Mouse (Mus musculus) liver (tissue): ENCODE measurements around the gene Smug1.

Experiments
- DNase-seq: peaks from one replicate; pipeline ENCODE4 v3.0.0-alpha.2; 2020; ENCODE audit warnings: mixed read lengths

The Smug1 gene

DNA sequence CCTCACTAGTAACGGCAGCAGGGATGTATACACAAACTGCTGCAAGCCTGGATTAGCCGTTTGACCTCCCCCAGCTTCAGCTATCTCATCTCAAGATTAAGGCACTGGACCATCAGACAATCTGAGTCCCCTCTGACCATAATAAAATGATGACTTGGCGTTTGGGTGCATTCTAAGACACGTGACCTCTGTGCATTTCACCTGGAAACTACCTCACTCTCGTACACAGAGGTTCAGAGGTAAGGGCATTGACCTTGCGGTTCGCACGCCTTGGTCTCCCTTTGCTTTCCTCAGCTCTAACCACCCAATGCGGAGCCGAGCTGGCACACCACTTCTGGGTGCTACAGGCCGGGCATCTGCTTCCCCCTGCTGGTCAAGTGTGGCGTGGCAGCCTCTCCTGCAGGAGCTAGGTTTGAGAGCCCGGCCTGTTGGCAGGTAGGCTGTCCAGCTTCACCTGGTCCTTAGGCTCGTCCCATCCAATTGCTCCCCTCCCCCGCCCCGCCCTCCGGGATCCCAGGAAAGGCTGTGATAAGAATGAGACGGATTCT lies 10.1 kb upstream of the Smug1 start:
- DNase-seq: peak; percentile 87

DNA sequence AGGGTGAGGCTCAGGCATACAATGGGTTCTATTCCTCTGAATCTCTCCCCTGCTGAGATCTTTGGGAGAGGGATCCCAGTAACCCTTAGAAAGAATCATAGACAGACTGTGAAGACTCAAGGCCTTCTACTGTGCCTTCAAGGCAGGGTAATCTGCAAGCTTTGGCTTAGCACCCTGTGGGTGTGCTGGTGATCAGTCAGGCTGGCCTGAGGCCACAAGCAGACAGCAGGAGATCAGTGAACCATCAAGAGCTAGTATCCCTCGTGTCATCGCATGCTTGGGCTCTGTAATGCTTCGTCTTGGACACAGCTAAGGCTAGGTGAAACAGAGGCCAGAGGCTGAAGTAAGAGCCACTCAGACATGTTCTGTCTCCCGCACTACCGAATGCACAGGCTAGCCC lies 6.4 kb upstream of the Smug1 start:
- no peak for DNase-seq

DNA sequence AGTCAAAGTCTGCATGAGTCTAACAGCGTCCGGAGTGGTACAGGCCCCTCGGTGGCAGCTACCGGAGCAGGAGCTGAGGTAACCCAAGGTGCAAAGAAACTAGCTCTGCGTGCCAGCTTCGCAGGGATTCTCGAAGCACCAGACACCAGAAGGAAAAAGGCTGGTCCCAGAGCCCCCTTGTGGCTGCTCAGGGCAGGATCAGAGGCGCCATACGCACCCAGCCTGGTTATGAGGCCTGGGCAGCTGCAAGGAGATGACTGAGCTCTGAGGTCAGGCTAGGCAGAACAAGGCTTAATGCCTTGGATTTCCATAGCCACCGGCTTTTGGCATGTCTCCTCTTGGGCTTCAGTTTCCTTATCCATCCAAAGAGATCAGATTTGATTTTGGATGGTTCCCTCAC lies 5.6 kb upstream of the Smug1 start:
- DNase-seq: peak; percentile 61

DNA sequence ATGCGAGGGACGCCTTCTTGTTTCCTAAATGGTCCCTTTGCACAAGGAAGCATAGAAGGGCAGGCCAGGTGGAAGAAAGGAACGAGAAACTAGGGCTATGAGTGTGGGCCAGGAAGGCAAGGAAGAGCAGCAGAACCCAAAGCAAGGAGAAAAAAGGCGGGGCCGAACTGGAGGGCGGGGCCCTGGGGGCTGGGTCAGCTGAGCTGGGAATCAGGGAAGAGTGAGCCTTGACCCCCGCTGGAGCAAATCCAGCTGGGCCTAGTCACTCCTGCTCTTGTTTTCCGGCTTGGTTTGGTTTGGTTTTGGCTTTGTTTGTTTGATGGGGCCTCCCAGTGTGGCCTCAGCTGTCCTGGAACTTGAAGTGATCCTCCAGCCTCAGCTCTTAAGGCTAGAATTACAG lies 4.4 kb upstream of the Smug1 start:
- peak; percentile 34 for DNase-seq

DNA sequence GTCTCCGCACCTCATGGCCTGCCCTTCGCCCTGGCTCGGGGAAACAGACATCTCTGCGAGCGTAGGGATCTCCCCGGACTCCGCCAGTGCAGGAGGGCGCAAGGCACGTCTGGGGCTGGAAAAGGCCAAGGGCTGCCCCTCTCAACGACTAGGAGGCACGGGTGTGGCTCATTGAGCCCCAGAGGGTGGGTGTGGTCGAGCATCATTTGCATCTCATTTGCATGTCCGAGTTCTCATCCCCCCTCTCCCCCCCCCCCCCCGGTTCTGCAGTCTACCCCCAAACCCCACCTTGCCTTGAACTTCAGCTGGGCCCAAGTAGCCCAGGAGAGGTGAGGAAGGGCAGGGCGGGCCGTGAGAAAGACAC lies 3.4 kb upstream of the Smug1 start:
- DNase-seq: no peak

DNA sequence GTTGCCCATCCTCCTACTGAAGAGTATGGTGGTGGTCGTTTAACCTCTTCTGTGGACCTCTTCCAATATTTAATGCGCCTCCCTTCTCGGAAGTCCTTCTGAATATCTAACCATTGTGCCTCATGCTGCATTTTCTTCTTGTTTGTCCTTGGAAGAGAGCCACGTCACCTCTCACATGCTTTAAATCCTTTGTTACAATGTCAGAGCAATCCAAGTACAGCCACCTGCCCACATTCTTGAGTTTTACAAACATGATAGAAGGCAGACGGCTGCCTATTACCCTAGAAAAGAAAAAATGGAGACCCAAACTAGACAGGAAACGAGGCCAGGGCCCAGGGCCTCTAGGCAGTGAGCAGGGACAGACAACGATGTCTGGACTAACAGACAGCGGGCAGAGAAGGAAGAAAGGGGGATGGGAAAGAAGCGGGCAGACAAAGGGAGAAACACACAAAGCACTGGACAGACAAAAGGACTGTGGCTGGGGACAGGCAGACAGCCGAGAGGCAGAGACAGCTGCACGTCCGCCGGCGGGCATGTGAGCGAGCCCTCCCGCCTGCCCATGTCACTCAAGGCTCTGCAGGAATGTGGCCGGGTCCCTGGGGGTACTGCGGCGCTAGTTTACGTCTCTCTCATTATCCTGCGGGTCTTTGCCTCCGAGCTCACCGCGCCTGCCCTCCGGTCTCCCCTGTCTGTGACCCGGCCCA lies 2.9 kb upstream of the Smug1 start:
- no peak for DNase-seq

DNA sequence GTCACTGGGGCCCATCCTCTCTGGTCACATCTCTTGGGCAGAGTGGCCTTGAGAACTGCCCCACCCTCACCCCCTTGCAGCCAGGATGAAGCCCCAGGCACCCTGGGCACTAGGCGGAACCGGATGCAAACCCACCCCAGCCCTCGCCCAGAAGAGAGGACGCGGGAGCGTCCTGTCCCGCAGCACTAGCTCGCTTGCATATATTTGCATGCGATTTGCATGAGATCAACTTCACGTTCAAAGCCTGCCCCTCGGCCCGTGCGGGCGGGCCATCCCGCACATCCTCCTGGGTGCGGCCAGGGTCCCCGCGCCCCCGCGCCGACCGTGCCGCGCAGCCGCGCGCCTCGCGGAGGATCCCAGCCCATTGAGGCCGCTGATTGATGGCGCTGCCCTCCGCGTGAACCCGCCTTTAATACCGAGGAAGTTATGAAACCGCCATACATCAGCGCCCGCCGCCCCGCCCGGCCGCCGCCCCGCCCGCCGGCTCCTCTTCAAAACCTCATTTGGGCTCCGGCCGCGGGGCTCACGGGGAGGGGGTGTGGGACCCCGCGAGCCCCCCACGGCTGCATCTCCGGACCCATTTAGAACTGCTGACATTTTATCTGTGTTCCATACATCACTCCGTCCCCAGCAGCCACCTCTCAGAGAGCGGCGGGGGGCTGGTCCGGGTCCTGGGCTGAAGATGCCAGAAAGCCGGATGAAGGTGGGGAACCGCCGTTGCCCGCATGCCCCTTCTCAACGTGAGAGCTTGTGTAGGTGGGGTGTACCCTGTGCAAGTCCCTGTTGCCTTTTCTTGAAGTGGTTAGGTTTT lies 2.1 kb upstream of the Smug1 start:
- DNase-seq: peak; percentile 56

DNA sequence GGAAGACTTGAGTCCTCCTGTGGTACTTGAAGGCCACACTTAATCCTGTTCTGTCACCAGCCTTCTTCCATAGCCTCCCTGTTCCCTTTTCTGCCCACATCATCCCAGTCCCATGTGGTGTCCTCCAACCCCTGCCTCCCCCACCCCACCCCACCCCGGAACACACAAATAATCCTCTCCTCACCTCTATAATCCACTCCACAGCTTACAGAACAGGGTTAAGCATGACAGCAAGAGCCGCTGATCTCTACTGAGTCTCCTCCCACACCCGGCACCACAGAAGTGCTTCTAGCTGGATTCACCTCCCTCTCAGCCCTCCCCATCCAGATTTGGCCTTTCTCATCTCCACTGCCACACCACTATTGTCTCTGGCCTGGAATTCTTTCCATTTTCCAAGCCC lies 894 bp upstream of the Smug1 start:
- DNase-seq: no peak

DNA sequence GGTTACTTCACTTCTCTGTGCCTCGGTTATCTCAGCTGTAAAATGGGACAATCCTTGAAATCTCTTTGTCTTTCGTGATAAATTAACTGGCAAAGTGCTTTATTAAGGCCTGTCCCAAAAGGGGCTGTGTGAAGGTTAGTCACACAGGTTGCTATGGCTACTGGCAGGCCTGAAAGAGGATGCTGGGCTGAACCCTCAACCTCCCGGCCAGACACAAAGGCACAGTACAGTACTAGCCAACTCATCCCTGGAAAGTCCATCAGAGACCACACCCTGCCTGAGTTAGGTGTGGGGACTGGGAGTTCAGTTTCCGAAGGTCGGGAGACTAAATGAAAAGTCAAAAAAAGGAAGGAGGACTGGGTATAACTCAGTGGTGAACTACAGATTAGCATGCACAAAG lies 968 bp downstream of the Smug1 start:
- DNase-seq: no peak

DNA sequence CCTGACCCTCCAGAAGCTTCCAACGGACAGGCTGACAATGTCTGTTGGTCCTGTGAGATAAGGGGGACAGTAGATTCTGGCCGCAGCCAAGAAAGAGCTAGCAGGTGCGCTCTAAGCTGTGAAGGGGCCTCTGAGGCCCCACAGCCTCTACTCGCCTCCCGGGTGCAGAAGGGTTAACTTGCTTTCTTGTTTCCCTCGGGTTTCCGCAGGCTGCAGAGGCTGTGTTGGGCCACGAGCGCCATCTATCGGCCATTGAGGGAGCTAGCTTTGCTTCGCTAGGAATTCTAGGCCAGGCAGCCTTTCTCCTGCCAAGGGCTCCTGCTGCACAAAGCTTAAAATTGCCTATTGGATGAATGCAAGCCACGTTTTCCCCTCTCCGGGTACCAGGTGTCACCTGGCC lies 1.5 kb downstream of the Smug1 start:
- peak; percentile 85 for DNase-seq

DNA sequence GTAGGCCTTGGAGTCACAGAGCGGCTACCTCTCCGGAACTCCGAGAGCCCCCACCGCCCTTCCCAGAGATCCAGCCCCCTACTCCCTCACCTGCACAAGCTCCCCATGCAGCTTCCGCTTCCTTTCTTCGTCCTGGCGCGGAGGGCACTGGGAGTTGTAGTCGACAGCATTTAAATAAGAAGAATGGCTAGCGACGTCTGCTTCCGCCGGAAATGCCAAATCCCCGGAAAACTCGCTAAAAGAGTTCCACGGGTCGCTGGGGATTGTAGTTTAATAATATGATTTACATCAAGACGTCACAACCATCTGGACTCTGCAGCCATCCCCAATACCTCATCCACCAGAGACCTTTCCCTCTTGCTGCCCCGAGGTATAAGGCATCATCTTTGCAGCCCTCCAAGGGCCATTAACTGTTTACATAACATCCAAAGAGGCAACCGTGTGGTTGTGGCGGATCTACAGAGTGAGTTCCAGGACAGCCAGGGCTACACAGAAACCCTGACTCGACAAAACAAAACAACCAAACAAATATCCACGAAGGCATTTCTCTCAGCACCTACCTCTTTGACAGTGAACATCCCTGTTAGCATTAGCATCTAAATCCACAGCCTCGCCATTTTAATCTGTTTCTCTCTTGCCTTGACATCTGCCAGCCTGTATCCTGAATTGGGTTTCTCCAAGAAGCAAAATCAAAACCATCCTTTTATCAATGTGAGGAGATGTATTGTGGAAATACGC lies 3.5 kb downstream of the Smug1 start:
- peak; percentile 87 for DNase-seq

DNA sequence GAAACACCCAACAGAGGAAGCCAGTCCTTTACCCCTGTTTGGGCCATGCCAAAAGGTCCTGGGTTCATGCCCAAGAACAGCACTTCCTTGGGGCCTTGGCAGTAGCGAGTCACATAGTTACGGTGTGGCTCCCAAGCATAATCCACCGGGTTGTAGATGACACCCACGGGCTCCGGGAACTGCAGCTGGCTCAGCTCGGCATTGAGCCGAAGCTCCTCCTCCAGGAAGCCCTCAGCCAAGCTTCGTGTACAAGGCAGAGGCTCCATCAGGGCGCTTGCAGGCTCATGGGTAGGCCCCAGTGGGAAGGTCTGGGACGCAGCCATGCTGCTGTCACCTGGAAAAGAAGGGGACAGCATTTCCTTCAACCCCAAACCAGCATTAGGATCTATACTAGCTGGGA lies 9.3 kb downstream of the Smug1 start:
- DNase-seq: no peak

DNA sequence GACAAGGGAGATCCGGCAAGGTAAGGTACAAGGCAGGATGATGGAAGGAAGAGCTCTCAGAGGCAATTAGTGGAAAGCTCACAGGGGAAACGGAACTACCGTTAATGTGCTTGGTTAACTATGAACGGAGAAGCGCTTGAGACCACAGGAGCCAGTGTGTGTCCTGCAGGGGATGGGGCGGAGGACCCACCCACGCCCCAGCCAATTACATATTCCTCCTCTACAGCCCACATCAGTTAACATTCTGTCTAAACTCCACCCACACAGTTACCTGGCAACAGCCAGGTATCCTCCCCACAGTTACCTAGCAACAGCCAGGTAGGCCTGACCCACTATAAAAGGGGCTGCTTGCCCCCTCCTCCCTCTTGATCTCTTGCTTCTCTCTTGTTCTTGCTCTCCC lies 10.0 kb downstream of the Smug1 start:
- no peak for DNase-seq

DNA sequence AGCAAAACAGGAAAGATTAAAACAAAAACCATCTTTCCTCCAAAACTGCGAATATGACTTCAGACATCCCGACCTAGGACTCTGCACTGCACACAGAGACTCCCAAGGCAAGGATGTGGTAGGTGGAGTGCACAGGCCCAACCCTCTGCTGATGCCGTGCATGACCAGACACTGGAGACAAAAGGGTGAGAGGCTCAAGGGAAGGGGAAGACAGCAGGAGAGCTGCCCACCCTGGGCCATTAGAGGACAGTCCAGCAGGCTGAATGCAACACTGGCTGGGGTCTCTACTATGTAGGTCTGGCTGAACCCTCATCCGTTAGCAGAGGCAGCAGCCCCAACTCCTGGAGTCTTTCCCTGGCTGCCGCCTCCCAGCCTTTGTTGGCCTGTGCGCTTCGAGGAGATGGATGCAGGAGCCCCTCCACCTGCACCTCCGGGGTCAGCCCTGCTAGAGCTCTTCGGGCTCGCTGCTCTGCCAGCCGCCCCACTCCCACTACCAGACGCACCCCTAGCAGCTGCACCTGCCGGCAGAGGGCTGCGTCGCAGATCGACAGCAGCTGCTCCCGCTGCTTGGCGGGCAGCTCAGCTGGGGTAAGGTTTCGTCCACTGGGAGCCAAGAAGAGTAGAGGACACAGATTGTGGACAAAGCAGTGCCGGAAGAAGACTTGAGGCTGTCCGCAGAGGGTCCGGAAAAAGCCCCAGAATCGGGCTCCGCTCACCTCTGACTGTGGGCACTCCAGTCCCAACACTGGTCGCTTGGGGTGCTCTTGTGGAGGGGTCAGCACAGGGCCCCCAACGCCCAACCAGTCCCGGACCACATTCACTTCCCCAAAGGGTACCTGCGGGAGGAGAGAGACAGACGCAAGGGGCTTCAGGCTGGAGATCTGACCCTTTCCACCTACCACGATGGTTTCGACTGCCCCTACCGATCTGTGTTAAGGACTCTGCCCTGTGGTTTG lies 11.2 kb downstream of the Smug1 start:
- DNase-seq: no peak

DNA sequence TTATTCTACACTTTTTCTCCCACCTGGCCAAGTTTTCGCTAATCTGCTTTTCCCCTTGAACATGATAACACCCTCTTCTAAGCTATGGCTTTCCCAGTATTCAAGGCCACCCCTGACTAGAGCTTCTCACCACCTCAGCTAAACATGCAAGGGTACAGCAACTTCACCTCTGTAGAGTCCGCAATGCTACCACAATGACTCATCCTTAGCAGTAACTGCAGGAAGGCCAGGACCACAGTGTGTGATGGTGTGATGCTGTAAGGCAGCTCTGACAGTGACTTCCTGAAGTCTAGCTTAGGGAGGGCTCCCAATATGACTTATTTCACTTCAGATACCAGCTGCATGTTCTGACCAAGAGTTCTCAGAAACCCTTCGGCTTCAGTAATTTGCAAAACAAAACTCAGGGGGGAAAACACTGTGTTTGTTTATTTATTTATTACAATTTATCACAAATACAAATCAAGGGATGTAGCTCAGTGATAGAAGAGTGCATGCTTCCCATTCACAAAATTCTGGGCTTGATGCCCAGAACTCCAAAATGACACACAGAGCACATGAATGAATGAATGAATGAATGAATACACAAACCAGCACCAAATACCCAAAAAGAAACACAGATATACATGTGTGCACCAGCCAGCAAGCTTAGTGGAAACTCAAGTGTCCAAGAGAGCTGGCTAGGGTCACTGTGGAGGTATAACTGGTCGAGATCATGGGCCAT lies 13.8 kb downstream of the Smug1 start:
- no peak for DNase-seq

DNA sequence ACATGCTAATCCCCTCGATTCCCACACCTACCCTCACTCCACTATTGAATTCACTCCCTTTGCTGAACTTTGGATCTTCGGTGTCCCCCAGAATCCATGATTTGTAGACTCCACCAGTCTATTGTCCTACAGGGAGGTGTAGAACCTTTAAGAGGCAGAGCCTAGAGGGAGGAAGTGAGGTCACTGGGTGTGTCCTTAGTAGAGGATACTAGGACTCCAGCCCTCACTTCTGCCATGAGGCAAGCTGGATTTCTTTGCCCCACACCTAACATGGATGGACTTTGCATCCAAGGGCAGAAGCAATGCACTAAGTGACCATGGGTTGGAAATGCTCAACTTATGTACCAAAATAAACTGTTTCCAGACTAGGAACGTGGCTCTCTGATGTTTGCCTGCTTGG lies 14.5 kb downstream of the Smug1 start:
- no peak for DNase-seq

DNA sequence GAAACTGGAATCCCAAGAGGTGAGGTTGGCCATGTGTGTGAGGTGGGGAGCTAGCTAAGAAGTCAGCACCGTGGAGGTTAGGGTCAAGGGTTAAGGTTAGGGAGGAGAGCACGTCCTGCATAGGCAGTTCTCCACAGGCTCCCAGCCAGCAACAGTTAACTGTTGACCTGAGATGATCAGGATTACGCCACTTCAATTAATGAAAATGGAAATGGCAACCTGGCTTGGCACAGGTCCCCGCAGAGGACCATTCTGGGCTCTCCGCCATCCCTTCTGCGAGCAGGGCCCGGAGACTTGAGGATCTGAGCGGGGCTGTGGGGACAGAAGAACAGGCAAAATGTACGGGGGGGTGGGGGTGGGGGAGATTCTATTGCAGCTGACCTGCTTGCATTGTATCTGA lies 19.1 kb downstream of the Smug1 start:
- DNase-seq: no peak

DNA sequence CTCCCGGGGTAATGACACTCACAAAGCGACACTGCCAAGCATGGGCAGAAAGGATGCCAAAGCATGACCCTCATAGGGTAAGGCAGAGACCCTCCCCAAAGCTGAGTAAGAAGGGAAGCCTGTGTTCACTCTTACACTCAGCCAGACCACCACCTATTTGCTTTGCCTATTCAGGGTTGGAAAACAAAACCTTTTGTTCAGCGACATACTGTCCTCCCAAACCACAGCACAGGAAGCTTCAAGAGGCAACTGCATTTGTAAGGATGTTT lies 19.5 kb downstream of the Smug1 start:
- no peak for DNase-seq

DNA sequence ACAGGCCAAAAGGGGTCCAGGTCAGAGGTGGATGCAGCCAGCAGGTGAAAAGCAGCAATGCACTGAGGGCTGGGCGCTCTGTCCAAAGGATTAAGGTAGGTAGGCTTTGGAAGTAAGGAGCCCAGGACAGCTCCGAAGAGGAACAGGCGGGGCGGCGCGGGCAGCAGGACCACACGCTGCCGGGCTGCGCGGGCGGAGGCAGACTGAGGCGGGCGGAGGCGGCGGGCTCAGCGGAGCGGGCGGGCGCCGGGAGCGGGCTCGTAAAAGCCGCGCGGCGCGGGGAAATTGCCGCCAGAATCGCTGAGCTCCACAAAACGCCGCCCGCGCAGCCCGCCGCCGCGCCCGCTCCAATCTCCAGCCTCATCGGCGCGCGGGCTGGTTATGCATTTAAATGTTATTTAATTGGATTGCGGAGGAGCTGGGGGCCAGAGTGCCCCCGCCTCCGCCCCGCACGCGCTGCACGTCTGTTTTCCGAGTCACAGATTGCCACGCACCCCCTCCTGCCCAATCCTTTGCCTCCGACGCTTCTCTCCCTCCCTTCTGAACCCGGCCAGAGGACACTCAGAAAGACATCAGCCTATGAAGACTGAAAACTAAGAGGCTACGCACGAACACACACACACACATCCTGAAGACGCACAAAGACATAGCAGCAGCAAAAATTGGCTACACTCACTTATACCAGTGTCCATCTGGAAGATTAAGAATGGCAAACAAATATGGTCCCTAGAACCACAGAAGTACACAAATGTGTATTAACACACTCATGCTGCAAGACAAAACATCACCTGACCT lies 20.1 kb downstream of the Smug1 start:
- DNase-seq: peak; percentile 9

DNA sequence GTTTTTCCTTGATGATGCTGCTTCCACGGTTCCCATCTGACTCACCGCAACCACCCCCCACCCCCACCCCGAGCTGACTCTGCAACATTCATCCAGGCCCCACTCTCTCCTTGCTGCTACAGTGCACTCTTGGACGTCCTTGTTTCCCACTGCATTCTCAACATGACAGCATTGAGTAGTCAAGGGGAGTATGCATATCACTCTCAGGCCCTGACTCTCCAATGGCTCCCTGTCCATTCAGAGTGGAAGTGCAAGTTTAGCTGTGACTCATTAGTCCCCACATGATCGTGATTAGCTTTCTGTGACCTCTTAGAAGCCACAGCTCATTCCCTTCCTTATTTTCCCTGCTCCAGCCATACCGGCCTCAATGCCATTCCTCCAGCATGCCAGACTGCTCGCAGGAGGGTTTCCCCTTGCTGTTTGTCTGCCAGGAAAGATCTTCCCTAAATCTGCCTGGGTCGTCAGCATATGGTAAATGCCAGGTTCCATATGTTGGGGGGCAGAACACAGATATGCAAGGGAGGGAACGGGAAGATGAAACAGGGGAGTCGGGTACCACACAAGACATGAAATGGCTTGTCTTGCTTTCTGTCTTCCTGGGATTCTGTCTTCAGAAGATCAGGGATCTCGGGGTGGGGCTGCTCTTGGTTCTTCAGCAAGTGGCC lies 21.1 kb downstream of the Smug1 start:
- no peak for DNase-seq

DNA sequence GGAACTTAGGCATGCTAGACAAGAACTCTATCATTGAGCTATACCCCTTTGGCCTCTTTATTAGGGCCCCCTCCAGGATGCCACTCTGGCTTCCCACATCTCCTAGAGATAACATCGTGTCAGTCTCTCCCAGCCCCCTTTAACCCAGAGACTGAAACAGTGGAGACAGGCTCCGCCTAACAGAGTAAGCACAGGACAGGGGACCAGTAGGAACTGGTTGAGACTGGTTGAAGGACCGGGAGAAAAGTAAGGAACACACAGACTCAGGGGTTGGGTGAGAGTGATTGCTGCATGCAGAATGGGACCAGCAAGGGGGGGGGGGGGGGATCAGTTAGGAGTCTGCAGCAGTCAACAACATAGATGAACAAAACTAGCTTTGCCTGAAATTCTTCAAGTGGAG lies 22.7 kb downstream of the Smug1 start:
- DNase-seq: no peak
